Mouse (Mus musculus) gastrocnemius, adult 8-10 months (tissue): Measurements from ENCODE around the gene Osgep. TPM values are rescaled to one million over a fixed set of nuclear protein-coding genes. Genes with fewer than 3 reads are reported as not detected.
"Not testable (repeated sequence)": the region's sequence is repeated elsewhere in the genome, so short reads cannot be mapped to it uniquely, and the experiment has no call there.

ENCODE experiments used
- DNase-seq, 2 experiments: peaks; one replicate each; pipeline ENCODE4 v3.0.0; 2022; ENCODE audit warnings: low spot score in 2 of 2
- total RNA-seq, 4 experiments: library from RNA; stranded (reverse); gene quantifications; 2 replicates each; pipeline ENCODE4 v1.2.4; 2022

Gene Osgep
- total RNA-seq, 4 experiments from 2014 or later = 42.4 to 63.1 (median 48.7) TPM

DNA sequence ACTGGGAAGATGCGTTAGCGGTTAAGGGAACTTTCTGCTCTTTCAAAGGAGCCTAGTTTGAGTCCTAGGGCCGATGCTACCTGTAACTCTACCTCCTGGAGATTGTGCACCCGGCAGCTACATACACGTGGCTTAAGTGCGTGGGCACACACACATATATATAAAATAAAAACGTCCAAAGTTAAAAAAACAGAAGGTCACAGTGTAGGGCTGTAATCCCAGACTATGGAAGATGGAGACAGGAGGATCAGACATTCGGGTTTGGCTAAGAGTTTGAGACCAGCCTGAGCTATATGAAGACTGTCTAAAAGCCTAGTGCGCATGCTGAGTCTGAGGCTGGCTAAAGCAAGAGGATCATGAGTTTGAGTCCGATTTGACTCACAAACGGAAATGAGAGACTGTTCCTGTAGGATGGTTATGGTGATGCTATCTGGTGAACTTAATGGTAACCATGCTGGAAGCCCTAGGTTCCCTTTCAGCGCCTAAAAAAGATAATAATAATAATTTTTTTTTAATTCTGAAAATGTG, 6.9 kb upstream of the Osgep start:
- no peak for DNase-seq

DNA sequence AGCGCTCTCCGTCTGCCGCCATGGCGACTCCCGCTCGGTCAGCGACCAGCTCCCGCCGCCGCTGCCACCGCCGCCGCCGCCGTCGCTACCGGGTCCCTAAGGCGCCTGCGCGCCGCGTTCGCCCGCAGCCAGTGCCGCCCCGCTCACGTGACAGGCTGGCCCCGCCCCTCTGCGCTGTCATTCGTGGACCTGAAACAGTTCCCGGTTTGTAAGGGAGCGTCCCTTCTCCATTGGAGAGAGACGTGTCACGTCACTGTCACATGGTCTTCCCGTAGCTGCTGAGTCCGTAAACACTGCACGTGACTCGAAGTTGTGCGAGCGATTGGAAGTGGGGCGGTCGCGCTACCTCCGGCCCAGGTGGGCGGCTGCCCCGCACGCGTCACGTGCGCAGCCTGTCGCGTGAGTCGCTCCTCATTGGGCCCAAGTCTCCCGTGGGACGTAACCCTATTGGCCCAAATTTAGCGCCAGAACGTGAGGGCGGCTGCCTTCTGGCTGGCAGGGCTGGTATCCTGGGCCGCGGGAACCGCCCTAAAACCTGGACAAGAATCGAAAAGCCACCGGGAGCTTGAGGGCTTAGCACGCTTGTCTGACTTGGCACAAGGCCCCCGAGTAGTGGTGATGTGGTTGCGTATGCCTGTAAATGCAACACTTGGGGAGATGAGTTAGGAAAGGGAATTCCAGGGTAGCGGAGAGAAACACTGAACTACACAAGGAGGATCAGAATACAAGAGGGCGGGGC, 6.2 kb upstream of the Osgep start, which contains the start of the genes Pip4p1 and Pnp:
Gene Pip4p1 (minus strand): TSS at position 103 of the 739 bp plus-strand sequence.
Gene Pnp (plus strand): TSS at position 329 of the 739 bp plus-strand sequence.
- peak; percentile 98 to 99 for DNase-seq

DNA sequence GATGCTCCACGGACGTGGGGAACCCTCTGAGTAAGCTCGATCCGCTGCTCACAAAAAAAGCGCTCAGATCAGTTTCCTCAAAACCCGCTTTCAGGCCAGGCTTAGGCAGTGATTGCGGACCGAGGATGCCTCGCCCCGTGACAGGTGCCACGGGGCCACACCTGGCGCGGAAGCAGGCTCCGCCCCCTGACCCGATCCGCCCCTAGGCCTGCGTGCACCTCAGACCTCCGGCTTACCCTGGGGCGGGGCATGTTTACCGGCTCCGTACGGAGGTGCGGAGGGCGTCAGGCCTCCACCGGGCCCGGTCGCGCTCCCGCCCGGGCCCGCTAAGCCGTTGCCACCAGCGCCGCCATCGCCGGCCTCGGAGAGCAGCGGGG, 5.7 kb upstream of the Osgep start:
- peak in 1 of 2 experiments; percentile 64 for DNase-seq

DNA sequence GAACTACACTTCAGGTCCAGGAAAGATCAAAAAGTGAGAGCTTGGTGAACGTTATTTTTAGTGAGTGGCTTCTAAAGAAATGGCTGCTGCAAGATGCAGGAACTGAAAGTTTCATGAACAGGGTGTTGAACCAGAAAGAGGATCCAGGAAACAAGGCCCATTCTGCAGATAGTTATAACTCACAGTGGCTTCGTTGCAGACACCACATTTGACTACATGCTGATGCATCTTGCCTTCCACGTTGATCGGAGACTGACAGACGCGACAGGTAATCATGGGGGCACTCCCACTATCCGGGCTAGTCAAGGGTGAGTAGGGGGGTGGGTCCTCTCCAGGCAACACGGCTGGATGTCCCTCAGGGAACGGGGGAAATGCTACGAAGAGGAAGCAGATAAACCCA, 5.3 kb upstream of the Osgep start:
- no peak for DNase-seq

DNA sequence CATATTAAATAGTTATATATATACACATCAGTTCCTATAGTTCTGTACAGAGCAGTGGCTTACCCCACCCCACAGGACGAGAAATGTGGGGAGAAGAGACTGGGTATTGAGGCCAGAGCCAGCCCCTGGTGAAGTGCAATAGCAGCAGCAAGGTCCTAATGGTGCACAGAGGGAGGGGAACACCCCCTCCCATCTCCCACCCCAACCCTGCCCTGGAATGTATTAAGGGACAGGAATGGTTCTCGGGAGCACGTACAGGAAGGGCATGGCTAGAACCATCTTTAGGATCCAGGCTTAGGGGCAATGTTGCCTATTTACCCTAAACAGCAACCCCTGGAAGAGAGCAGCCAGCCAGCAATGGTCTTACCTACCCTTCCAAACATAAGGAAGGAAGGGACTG, 2.7 kb upstream of the Osgep start:
- no peak for DNase-seq

DNA sequence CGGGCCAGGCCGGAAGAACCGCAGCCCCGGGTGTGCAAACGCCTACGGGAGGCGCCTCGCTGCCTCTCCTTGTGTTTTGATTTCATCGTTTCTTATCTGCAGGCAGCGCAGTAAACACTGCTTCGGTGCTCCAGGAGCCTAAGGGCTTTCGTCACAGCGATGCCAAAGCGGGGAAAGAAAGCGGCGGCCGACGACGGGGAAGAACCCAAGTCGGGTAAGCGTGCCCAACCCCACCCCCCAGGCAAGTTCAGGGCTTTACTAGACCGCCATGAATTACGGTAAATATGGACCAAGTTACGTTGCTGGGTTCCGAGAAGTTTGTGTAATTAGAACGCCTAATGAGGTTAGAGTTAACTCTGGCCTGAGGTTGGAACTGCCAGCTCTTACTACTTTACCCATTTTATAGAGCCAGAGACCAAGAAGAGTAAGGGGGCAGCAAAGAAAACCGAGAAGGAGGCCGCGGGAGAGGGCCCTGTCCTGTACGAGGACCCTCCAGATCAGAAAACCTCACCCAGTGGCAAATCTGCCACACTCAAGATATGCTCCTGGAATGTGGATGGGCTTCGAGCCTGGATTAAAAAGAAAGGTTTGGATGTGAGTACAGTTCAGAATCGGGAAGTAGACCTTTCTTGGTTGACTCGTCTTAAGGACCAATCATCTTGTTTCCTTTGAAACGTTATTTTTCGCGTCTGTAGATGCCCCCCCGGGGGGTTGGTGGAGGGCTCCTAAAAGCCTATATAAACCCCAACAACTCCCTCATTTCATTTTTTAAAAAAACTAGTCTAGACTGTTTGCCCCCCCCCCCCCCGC, 623 bp upstream of the Osgep start:
- no peak for DNase-seq

DNA sequence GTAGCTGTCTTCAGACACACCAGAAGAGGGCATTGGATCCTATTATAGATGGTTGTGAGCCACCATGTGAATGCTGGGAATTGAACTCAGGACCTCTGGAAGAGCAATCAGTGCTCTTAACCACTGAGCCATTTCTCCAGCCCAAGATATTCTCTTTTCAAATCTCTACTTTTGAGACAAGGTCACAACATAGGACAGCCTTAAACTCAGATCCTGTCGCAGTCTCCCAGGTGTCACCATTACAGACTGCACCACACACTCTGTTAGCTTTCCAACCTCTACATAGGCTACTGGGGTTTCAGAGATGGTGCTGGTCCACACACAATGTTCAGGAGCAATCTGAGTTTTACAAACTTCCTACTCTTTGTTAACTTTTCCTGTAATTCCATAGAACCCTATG, 1.3 kb downstream of the Osgep start:
- not testable (repeated sequence) for DNase-seq

DNA sequence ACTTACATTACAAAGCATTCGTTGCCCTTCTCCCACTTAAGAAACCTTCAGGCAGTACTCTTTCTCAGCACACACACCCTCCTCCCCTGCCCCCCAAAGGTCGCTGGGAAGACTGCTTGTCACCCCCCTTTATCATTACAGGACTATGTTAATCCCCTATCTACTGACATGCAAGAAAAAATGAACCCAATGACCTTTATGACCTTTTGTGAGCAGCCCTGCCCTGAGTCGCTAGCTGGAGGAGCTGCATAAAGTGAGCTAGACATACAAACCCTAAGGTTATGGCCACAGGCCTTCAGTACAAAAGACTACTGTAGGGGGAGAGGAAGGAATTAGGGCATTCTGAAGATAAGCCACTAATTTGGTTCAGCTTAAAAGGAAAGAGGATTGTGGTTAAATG, 13.3 kb downstream of the Osgep start:
- no peak for DNase-seq

DNA sequence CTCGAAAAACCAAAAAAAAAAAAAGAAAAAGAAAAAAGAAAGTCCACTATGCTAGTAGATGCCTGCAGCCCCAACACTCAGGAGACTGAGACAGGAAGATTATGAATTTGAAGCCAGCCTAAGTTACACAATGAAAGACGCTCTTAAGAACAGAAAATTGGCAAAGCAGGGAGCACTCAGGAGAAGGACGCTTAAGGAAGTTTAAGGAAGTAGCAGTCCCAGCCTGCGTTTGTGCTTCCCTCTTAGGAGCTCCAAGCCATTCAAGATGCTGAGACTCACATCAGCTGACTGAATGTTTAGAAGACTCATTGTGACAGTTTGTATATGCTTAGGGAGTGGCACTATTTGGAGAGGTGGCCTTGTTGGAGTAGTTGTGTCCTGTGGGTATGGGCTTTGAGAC, 16.6 kb downstream of the Osgep start:
- DNase-seq = no peak

DNA sequence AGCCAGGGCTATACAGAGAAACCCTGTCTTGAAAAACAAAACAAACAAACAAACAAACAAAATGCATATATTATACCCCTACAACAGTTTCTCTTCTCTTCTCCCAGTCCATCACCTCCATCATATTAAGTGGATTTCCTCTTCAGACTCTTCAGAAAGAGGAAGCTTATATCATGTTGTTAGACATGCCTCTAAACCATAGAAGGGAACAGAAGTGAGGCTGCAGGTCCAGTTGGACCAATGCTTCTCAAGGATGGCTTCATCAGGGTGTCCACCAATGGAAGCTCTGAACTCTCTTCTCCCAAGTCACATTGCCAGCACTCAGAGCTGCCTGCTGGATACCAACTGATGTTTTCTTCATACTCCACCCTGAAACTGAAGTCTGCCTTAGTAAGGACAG, 19.4 kb downstream of the Osgep start:
- not testable (repeated sequence) for DNase-seq

DNA sequence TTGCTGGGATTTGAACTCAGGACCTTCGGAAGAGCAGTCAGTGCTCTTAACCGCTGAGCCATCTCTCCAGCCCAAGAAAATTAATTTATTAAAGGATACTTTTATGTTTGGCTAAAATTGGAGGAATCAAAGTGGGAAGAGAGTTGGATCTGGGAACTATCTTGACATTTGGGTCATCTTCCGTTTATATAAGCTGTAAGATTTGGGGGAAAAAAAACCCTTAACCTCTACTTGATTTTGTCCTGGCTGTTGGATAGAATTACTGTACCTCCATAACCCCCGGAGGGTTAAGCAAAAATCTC, 19.9 kb downstream of the Osgep start:
- DNase-seq = no peak

DNA sequence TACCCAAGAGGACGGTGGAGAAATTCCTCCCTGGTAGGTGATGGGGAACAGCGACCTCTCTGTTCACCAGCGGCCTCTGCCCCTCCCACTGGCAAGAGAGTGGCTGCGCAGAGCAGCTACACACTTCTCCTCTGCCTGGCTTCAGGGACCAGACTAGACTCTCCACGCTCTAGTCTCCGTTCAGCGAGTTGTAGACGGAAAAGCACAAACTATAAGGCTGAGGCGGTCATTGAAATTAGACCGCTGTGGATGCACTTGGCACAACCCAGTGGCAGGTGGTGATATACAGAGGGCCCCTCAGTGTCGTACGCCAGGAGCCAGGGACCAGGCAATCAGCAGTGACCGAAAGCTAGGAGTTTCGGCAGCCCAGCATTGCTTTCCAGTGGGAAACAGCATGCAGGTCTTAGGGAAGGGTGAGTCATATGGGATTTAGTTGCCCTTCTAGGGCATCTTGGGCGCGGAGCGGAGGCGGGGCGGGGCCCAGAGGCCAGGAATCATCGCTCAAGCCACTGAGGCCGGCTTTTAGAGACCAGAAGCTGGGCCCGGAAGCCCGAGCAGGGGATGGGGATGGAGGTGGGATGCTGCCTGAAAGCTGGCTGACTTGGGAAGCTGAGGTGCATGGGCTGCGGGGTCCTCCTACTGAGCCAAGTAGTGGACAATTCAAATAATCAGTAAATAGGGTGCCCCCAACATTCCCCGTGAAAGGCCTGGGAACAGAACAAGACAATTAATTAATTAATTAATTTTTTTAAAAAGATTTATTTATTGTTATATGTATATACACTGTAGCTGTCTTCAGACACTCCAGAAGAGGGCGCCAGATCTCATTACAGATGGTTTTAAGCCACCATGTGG, 20.5 kb downstream of the Osgep start:
- DNase-seq = no peak

DNA sequence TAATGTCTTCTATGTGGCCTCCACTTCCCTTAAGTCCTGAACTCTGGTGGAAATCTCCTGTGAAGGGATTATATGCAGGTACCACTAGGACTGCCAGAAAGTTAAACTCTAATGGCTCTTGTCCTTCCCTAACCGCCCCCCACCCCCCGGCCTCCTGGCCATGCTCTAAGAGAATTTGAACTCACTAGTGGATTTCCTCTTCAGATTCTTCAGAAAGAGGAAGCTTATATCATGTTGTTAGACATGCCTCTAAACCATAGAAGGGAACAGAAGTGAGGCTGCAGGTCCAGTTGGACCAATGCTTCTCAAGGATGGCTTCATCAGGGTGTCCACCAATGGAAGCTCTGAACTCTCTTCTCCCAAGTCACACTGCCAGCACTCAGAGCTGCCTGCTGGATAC, 26.7 kb downstream of the Osgep start:
- not testable (repeated sequence) for DNase-seq

DNA sequence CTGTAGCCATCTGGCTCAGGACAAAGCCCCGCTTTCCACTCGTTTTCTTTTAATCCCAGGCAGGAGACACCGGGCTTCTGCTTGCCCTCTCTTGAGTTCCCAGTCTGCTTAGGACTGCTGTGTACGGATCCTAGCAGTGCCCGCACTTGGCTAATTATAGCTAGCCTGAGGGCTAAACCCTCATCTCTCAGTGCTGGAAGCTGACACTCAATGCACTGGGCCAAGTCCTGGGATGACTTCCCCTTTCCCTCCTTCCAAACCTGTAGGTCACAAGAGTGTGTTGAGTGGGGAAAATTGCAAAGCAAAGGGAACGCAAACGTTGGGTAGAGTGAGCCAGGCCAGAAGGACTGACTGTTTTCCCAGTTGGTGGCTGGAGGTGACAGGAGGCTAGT, 27.3 kb downstream of the Osgep start, which contains the start of gene Klhl33:
Gene Klhl33 (minus strand): TSS at position 134 of the 392 bp plus-strand sequence.
- DNase-seq = peak; percentile 32 to 55

DNA sequence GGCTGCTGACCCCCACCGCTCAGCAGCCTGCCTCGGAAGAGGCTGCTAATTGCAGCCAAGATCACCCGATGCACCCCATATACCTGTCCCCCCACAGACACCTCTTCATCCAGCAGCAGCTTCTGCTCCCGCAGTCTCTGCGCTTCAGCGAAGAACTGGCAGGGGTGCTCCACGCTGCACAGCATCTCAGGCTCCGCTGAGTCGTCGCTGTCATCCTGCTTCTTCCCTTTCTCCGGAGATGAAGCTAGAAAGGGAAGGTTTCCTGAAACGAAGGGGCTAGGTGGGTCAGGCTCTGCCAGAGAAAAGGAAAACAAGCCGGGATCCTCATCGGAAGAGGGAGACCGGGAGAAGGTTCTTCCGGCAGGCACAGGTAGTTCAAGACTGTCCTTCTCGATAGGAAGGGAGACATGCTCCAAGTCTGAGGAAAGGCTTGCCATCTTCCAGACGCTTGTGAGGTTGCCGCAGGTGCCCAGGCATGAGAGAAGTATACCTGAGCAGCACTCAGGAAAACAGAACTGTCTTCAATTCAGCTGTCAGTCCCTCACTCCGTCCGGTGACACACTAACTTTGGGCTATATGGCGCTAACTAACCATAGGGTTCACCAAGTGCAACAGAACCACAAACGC, 27.8 kb downstream of the Osgep start:
- DNase-seq = no peak

DNA sequence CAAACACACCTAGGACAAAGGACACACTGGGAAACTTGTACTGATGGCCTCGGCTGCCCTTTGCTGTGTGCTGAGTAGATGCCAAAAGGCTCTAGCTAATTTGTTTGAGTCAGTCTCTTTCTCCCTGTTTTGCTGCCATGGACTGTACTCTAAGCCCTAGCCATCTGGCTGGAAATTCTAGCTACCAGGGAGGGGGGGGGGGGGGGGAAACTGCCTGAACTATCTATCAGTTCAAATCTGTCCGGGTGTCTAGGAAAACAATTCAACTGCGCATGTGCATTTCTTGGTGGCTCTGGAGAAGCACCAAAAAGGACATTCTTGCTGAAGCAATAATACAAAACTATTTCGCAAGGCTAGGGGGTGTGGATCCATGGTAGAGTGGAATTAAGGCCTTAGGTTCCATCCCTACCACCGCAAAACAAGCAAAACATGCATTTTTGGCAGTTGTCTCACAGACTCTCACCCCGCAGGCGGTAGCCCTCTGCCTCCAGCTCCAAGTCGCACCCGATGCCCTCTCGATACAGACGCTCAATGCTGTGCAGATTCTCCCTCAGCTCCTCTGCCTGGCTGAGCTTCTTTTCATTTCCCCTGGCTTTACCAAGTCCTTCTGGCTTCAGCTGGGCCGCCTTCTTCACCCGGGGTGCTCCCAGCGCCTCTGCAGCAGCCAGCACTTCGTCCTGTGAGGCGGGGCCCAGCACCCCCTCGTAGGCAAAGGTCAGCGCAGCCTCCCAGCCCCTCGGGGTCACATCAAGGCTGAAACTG, 28.5 kb downstream of the Osgep start:
- DNase-seq = peak; percentile 68 to 80

DNA sequence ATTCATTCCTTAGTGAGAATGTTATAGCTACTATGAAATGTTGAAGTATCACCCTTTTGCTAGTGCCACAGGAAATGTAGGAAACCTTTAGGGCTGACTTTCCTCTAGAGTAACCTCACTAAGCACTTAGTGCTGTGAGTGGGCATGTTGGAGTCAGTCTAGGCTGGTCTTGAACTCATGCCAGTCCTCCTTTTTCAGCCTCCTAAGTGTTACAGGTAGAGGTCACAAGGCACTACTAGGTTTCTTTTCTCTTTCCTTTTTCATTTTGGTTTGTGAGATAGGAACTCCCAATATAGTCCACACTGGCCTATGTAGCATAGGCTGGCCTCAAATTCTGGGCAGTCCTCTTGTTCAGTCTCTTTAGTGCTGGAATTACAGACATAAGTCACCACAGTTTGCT, 29.3 kb downstream of the Osgep start:
- no peak for DNase-seq

DNA sequence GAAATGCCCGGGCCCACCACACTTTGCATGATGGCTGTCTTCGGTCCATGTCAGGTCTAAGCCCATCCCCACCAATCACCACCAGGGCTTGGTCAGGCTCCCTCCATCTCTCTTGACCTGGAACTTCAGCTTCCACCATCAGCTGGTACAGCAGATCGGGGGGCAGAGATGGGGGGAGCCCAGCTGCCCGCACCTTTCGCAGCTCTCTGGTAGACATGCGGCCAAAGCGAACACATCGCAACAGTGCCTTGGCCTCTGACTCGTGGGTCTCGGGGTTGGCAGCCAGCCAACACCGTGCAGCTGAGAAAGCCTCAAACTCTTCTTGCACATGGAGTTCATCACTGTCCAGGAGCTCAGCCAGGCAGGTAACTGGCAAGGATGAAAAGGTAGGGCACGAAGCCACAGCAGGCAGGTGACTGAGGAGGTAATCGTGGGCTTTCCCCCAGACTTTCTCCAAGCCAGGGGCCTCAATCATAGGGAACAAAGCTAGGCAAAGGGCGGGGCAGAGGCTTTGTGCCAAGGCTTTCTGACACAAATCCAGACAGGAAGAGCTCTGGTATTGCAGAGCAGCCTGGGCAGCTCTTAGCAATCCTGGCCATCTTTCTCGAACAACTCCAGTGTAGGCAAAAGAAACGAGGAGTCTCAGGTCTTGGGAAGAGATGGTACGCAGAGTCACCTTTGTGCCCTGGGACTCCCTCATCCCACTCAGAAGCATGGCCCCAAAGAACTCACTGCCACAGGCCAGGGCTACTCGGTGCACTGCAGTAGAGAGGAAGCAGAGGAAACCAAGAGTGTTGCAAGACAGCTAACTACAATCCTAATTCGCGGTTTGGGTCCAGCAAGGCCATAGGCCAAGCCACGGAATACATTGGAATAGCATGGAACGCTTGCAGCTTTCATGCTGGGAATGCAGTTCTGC, 31.9 kb downstream of the Osgep start:
- DNase-seq = no peak

DNA sequence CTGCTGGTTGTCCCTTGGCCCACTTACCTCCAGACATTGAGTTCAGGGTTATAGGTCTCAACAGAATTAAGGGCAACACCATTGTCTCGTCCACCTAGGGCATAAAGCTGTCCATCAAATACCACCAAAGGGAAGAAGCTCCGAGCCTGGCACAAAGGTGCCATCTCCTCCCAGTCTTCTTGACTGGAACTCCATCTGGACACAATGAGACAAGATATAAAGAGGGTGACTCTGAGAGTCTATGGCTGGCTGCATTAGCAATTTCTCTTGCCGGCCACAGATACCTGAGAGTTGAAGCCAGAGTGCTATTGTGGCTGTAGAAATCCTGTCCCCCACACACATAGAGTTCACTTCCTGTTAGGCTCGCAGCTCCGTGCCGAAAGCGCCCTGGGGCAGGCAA, 32.6 kb downstream of the Osgep start:
- DNase-seq = no peak
